Mouse (Mus musculus) testis, adult 2 months (tissue): Measurements from ENCODE around the gene Tns3.

Experiments used
- CTCF ChIP-seq: fragments of 200-500 bp; IDR thresholded peaks from 2 replicates; pipeline ENCODE4 v1.5.1; 2012; ENCODE audit warnings: low read depth, mild to moderate bottlenecking, inconsistent platforms, low read length, moderate library complexity; ENCODE audit not compliant: control insufficient read depth, insufficient read depth, insufficient replicate concordance
- POLR2A ChIP-seq: fragments of 200-500 bp; IDR thresholded peaks from 2 replicates; pipeline ENCODE4 v1.6.1; 2012; ENCODE audit warnings: low read depth, mild to moderate bottlenecking, inconsistent platforms, low read length, moderate library complexity; ENCODE audit not compliant: control insufficient read depth

- TF ChIP-seq POLR2A (no peak), CTCF (no peak)
Measured at GRCm38 (mm10) chr11:8568829-8569228, 95.5 kb downstream of the Tns3 start.
